Mouse (Mus musculus) embryonic facial prominence, embryonic 10.5 days (tissue): ENCODE measurements around the gene Frmd4a. TPM values are rescaled to one million over a fixed set of nuclear protein-coding genes. Genes with fewer than 3 reads are reported as not detected.

Source experiments
- DNase-seq: peaks from one replicate; pipeline ENCODE4 v3.0.0-alpha.2; 2017; ENCODE audit warnings: low spot score
- H3K27ac ChIP-seq: fragments of 300-500 bp; sonication (generic); replicated peaks from 2 replicates; pipeline ENCODE4 v1.5.1; 2016; ENCODE audit warnings: mild to moderate bottlenecking
- H3K27me3 ChIP-seq: fragments of 300-500 bp; sonication (generic); replicated peaks from 2 replicates; pipeline ENCODE4 v1.6.1; 2016; ENCODE audit warnings: low read depth, mild to moderate bottlenecking; ENCODE audit not compliant: poor library complexity, severe bottlenecking
- H3K36me3 ChIP-seq: fragments of 300-500 bp; sonication (generic); replicated peaks from 2 replicates; pipeline ENCODE4 v1.6.1; 2016; ENCODE audit warnings: mild to moderate bottlenecking, moderate library complexity
- H3K4me1 ChIP-seq: fragments of 300-500 bp; sonication (generic); 2 replicates; pipeline ENCODE4 v1.6.1; 2016
- H3K4me3 ChIP-seq: fragments of 300-500 bp; sonication (generic); 2 replicates; pipeline ENCODE4 v1.5.1; 2016; ENCODE audit warnings: mild to moderate bottlenecking, moderate library complexity
- H3K9me3 ChIP-seq: fragments of 300-500 bp; sonication (generic); 2 replicates; pipeline ENCODE4 v1.6.1; 2016; ENCODE audit warnings: mild to moderate bottlenecking
- WGBS: fragments of 180-500 bp; shearing (Covaris S2); methylation state at CpG from one replicate; pipeline ENCODE4 v1.1.7; 2016; 5-methylcytosine and 5-hydroxymethylcytosine counted together
- polyA plus RNA-seq: library from polyadenylated mRNA; unstranded; fragments of >200 nt; fragmentation: Nextera tagmentation; extraction: Ambion mirVana; gene quantifications from 2 replicates; pipeline ENCODE4 v1.2.1, GENCODE M21; 2016

Gene Frmd4a
- polyA plus RNA-seq, 1 experiment from 2014 or later, result 48.8 TPM

- Histone ChIP-seq H3K4me1 (peaks cover 26% of the 10 kb centered on the region), H3K27ac (peak overlapping the region; percentile 44; the same call in 1 of the 2 replicates), H3K27me3 (no peaks in the 10 kb centered on the region), H3K4me3 (no peak overlapping the region), H3K36me3 (peaks cover 12% of the 10 kb centered on the region), H3K9me3 (no peaks in the 10 kb centered on the region)
- WGBS, result 41% methylated on average over 9 of the region's 9 CpGs
- DNase-seq, result peak; percentile 39
Observed at GRCm38 (mm10) chr2:4361981-4362834, 344.7 kb downstream of the Frmd4a start.

GRCm38 (mm10) chr2:4364908-4365307 lies 347.4 kb downstream of the Frmd4a start:
- Histone ChIP-seq H3K9me3 (no peaks in the 10 kb centered on the region), H3K4me1 (peaks cover 26% of the 10 kb centered on the region), H3K27me3 (no peaks in the 10 kb centered on the region), H3K4me3 (no peak overlapping the region), H3K36me3 (peaks cover 16% of the 10 kb centered on the region), H3K27ac (no peak overlapping the region)
- no peak for DNase-seq
- WGBS, result 90% methylated on average over 4 of the region's 4 CpGs

- Histone ChIP-seq H3K27ac (no peak overlapping the region), H3K27me3 (no peaks in the 10 kb centered on the region), H3K4me1 (peaks cover 12% of the 10 kb centered on the region), H3K4me3 (no peak overlapping the region), H3K36me3 (peaks cover 16% of the 10 kb centered on the region), H3K9me3 (no peaks in the 10 kb centered on the region)
- no peak for DNase-seq
- WGBS, result 88% methylated on average over 6 of the region's 6 CpGs
Observed at GRCm38 (mm10) chr2:4368544-4368943, 351.0 kb downstream of the Frmd4a start.

- Histone ChIP-seq H3K36me3 (peaks cover 8% of the 10 kb centered on the region), H3K27me3 (no peaks in the 10 kb centered on the region), H3K9me3 (no peaks in the 10 kb centered on the region), H3K27ac (no peak overlapping the region), H3K4me1 (peaks cover 12% of the 10 kb centered on the region), H3K4me3 (no peak overlapping the region)
- no peak for DNase-seq
- WGBS, result 84% methylated on average over 7 of the region's 7 CpGs
Observed at GRCm38 (mm10) chr2:4370499-4370898, 353.0 kb downstream of the Frmd4a start.

DNA sequence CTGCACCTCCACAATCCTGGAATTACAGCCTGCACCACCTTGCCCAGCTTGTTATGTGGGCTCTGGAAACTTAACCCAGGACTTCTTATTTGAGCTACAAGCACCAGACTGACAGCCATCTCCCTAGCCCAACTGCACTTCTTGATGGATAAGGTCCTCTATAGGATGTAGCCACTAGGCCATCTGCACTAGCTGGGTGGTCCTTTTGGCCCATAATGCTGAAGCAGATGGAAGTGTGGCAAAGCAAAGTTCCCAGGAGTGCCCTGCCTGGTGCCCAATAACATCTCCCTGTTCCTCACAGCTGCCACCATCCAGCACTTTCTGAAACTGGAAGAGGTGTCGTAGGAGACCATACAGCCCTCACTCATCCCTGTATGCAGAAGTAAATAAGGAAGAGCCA lies 353.8 kb downstream of the Frmd4a start:
- Histone ChIP-seq H3K27ac (no peak overlapping the region), H3K9me3 (no peaks in the 10 kb centered on the region), H3K4me3 (no peak overlapping the region), H3K4me1 (peaks cover 12% of the 10 kb centered on the region), H3K36me3 (peaks cover 8% of the 10 kb centered on the region), H3K27me3 (no peaks in the 10 kb centered on the region)
- 91% methylated on average over 1 of the region's 1 CpGs for WGBS
- DNase-seq, result no peak

DNA sequence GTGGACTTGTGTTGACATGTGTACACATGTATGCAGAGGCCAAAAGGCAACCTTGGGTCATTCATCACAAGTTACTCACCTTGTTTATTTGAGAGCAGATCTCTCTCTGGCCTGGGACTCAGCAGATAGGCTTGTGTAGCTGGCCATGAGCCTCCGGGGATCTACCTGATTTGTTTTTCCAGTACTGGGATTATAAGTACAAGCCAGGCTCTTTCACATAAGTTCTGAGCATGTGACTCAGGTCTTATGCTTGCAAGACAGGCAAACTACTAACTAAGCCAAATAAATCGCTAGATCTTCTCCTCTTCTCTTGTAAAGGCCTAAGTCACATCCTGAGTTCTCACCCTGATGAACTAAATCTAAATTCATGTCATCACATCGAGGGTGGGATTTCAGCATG lies 361.3 kb downstream of the Frmd4a start:
- Histone ChIP-seq H3K27me3 (no peaks in the 10 kb centered on the region), H3K9me3 (no peaks in the 10 kb centered on the region), H3K27ac (no peak overlapping the region), H3K4me1 (no peaks in the 10 kb centered on the region), H3K36me3 (peaks cover 6% of the 10 kb centered on the region), H3K4me3 (no peak overlapping the region)
- WGBS, result 89% methylated on average over 3 of the region's 3 CpGs
- DNase-seq, result no peak

DNA sequence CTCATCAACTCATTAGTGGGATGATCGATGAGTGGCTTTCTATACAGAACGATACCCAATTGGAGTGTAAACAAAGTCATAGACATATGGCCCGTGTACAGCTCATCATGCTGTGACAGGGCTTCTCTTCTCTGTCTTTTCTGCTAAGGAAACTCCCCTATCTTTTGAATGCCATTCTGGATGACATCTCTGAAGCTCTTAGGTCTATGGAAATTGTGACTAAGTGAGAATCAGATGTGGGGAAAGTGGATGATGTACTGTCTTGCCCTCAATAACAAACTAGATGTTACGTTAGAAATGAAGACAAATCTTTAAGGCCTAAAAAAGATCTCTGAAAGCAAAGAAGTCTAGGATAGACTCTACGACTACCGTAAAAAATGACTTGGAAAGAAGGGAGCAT lies 362.9 kb downstream of the Frmd4a start:
- no peaks in the 10 kb centered on the region for H3K9me3 ChIP-seq
- no peaks in the 10 kb centered on the region for H3K4me1 ChIP-seq
- no peaks in the 10 kb centered on the region for H3K27me3 ChIP-seq
- no peak overlapping the region for H3K4me3 ChIP-seq
- peaks cover 2% of the 10 kb centered on the region; the same call in 1 of the 2 replicates for H3K36me3 ChIP-seq
- H3K27ac ChIP-seq, result no peak overlapping the region
- DNase-seq, result no peak
- WGBS, result 92% methylated on average over 6 of the region's 6 CpGs

GRCm38 (mm10) chr2:4380926-4381325 lies 363.4 kb downstream of the Frmd4a start:
- no peak overlapping the region for H3K4me3 ChIP-seq
- H3K27ac ChIP-seq, result no peak overlapping the region
- no peaks in the 10 kb centered on the region for H3K9me3 ChIP-seq
- WGBS, result 89% methylated on average over 5 of the region's 5 CpGs
- H3K27me3 ChIP-seq, result no peaks in the 10 kb centered on the region
- peaks cover 2% of the 10 kb centered on the region; the same call in 1 of the 2 replicates for H3K36me3 ChIP-seq
- no peaks in the 10 kb centered on the region for H3K4me1 ChIP-seq
- no peak for DNase-seq

DNA sequence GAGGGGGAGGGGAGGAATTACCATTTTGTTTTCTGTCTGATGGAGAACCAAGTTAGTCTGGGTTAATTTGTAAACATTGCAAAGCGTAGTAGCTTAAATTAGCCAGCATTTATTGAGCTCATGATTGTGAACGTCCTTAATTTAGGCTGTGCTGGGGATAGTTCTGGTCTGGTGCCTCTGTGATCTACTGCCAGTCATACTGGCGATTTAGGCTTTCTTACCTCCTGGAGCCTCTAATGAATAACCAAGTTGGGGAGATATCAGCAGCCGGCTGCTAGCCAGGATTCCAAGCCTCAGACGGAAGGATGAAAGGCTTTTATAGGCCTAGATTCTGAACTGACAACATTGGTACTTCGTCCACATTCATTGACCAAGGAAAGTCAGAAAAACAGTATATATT lies 369.0 kb downstream of the Frmd4a start:
- no peak overlapping the region for H3K27ac ChIP-seq
- H3K4me1 ChIP-seq, result peaks cover 22% of the 10 kb centered on the region
- H3K36me3 ChIP-seq, result 0 out of 2 replicates have a peak, but pooled peaks cover 2% of the 10 kb centered on the region
- H3K4me3 ChIP-seq, result no peak overlapping the region
- H3K9me3 ChIP-seq, result no peaks in the 10 kb centered on the region
- DNase-seq, result no peak
- no peaks in the 10 kb centered on the region for H3K27me3 ChIP-seq
- 47% methylated on average over 6 of the region's 6 CpGs for WGBS

GRCm38 (mm10) chr2:4389330-4389729 lies 371.8 kb downstream of the Frmd4a start:
- whole genome bisulfite sequencing, result 30% methylated on average over 6 of the region's 6 CpGs
- no peak overlapping the region; the same call in 1 of the 2 replicates for H3K27ac ChIP-seq
- DNase-seq, result no peak

DNA sequence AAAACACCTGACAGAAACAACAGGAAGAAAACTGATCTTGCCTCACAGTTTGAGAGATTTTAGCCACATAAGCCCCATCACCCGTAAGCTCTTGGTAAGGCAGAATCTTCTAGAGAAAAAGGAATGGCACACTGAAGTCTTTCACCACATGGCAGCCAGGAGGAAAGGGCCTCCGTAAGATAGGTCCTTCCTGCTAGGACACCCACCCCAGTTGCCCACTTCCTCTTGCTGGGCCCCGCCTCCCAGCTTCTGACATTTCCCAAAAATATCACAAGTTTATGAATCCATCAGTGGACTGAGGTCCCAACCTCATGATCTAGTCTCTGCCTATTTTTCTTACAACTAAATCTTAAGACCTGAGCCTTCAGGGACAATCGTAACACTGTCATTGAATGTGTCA lies 373.6 kb downstream of the Frmd4a start:
- no peaks in the 10 kb centered on the region for H3K27me3 ChIP-seq
- H3K27ac ChIP-seq, result no peak overlapping the region
- H3K9me3 ChIP-seq, result no peaks in the 10 kb centered on the region
- no peak for DNase-seq
- peaks cover 27% of the 10 kb centered on the region for H3K4me1 ChIP-seq
- WGBS, result 84% methylated on average over 4 of the region's 4 CpGs
- peaks cover 12% of the 10 kb centered on the region; the same call in 1 of the 2 replicates for H3K36me3 ChIP-seq
- no peak overlapping the region for H3K4me3 ChIP-seq

More at GRCm38 (mm10) chr2:4389330-4389729, 371.8 kb downstream of the Frmd4a start:
- H3K27me3 ChIP-seq, result no peaks in the 10 kb centered on the region
- no peak overlapping the region for H3K4me3 ChIP-seq
- H3K4me1 ChIP-seq, result peaks cover 27% of the 10 kb centered on the region
- peaks cover 12% of the 10 kb centered on the region; the same call in 1 of the 2 replicates for H3K36me3 ChIP-seq
- no peaks in the 10 kb centered on the region for H3K9me3 ChIP-seq

DNA sequence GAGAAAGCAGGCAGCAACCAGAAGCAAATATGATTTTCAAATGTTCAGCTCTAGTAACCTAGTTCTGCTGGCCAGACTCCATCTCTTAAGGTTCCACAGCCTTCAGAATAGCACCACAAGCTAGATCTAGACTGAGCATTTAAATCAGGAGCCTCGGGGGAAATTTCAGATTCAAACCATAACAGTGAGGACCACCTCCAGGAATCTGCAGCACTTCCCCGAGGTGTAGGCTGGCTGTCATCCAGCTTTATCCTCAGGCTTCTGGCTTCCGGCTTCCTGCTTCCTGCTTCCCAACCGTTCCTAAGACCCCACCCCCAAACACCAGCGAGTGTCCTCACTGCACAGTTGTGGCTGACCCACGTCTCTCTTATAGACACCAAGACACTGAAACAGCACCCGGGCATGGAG lies 374.2 kb downstream of the Frmd4a start:
- no peaks in the 10 kb centered on the region for H3K27me3 ChIP-seq
- no peak overlapping the region for H3K4me3 ChIP-seq
- 0 out of 2 replicates have a peak overlapping the region, but pooled peaks have one; percentile 2 for H3K27ac ChIP-seq
- WGBS, result 50% methylated on average over 7 of the region's 7 CpGs
- H3K4me1 ChIP-seq, result peaks cover 27% of the 10 kb centered on the region
- no peaks in the 10 kb centered on the region for H3K9me3 ChIP-seq
- no peak for DNase-seq
- H3K36me3 ChIP-seq, result peaks cover 12% of the 10 kb centered on the region; the same call in 1 of the 2 replicates

DNA sequence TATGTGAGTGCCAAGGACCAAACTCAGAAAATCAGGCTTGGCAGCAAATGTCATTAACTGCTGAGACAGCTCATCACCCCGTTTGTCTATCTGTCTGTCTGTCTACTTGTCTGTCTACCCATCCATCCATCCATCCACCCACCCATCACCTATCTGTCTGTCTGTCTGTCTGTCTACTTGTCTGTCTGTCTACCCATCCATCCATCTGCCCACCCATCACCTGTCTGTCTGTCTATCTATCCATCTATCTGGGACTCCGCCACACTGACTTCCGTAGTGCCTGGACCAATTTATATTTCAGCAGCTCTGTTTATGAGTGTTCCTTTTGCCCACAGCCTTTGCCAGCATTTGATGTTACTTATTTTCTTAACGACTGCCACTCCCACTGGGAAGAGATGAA lies 375.5 kb downstream of the Frmd4a start:
- Histone ChIP-seq H3K4me3 (no peak overlapping the region), H3K27me3 (no peaks in the 10 kb centered on the region), H3K9me3 (peaks cover 7% of the 10 kb centered on the region; the same call in 1 of the 2 replicates), H3K36me3 (peaks cover 23% of the 10 kb centered on the region), H3K27ac (no peak overlapping the region), H3K4me1 (peaks cover 24% of the 10 kb centered on the region)
- DNase-seq, result no peak
- 91% methylated on average over 4 of the region's 4 CpGs for WGBS
